Mouse (Mus musculus) ovary, postnatal 10 days (tissue): ENCODE measurements at regions not wholly inside any gene's neighbourhood (a gene's known extent, or its start where the extent isn't known, plus 50 kb on each side); places are given as distances from the start of the nearest gene placed in this dataset.
A peak's percentile ranks its signal among the peaks of the same experiment; 100 is the strongest.

Experiments
- DNase-seq: peaks from one replicate; pipeline ENCODE4 v3.0.0; 2022; ENCODE audit warnings: low spot score

- no peak for DNase-seq
Measured at GRCm38 (mm10) chr3:9200156-9200555, 409.7 kb downstream of the Zfp704 start.

- no peak for DNase-seq
Measured at GRCm38 (mm10) chr3:9198652-9199332, 411.1 kb downstream of the Zfp704 start.

GRCm38 (mm10) chr3:9195781-9196180 lies 414.1 kb downstream of the Zfp704 start:
- DNase-seq: no peak

GRCm38 (mm10) chr3:9189366-9190287 lies 420.3 kb downstream of the Zfp704 start:
- DNase-seq: peak; percentile 24

- no peak for DNase-seq
Measured at GRCm38 (mm10) chr3:9186364-9187120, 423.3 kb downstream of the Zfp704 start.

GRCm38 (mm10) chr3:9181576-9181975 lies 428.3 kb downstream of the Zfp704 start:
- no peak for DNase-seq

GRCm38 (mm10) chr3:9179641-9180040 lies 430.2 kb downstream of the Zfp704 start:
- no peak for DNase-seq

GRCm38 (mm10) chr3:9174517-9174832 lies 435.4 kb downstream of the Zfp704 start:
- peak; percentile 13 for DNase-seq

GRCm38 (mm10) chr3:9173643-9174516 lies 436.0 kb downstream of the Zfp704 start:
- DNase-seq: peak; percentile 44

- no peak for DNase-seq
Measured at GRCm38 (mm10) chr3:9171970-9172369, 437.9 kb downstream of the Zfp704 start.

GRCm38 (mm10) chr3:9168955-9169354 lies 440.9 kb downstream of the Zfp704 start:
- no peak for DNase-seq

- DNase-seq: no peak
Measured at GRCm38 (mm10) chr3:9159073-9159472, 450.8 kb downstream of the Zfp704 start.

- no peak for DNase-seq
Measured at GRCm38 (mm10) chr3:9154172-9154571, 455.7 kb downstream of the Zfp704 start.

- no peak for DNase-seq
Measured at GRCm38 (mm10) chr3:9153690-9154089, 456.2 kb downstream of the Zfp704 start.

GRCm38 (mm10) chr3:9152256-9152655 lies 457.6 kb downstream of the Zfp704 start:
- DNase-seq: no peak

- no peak for DNase-seq
Measured at GRCm38 (mm10) chr3:9151590-9151989, 458.3 kb downstream of the Zfp704 start.

GRCm38 (mm10) chr3:9148605-9149004 lies 461.3 kb downstream of the Zfp704 start:
- DNase-seq: no peak

- no peak for DNase-seq
Measured at GRCm38 (mm10) chr3:9146481-9146880, 463.4 kb downstream of the Zfp704 start.

GRCm38 (mm10) chr3:9145612-9146011 lies 464.3 kb downstream of the Zfp704 start:
- DNase-seq: no peak

- DNase-seq: no peak
Measured at GRCm38 (mm10) chr3:9141836-9142235, 468.0 kb downstream of the Zfp704 start.

GRCm38 (mm10) chr3:9137131-9137874 lies 472.6 kb downstream of the Zfp704 start:
- no peak for DNase-seq
